Mouse (Mus musculus) heart, embryonic 13.5 days (tissue): ENCODE data around the gene Arhgef15. TPM values are rescaled to one million over a fixed set of nuclear protein-coding genes. Genes with fewer than 3 reads are reported as not detected.
"Not testable (repeated sequence)": the region's sequence is repeated elsewhere in the genome, so short reads cannot be mapped to it uniquely, and the experiment has no call there.

Experiments used
- ATAC-seq: fragments of 200-750 bp; cut with Nextera tagmentation; 2 replicates; pipeline ENCODE4 v1.8.0; 2017; ENCODE audit warnings: moderate TSS enrichment; ENCODE audit not compliant: insufficient number of reproducible peaks, low FRiP score, low TSS enrichment; ENCODE audit errors: extremely low read depth
- H3K27ac ChIP-seq: fragments of 300-500 bp; sonication (generic); replicated peaks from 2 replicates; pipeline ENCODE4 v1.5.1; 2015; ENCODE audit warnings: moderate library complexity, mild to moderate bottlenecking, inconsistent platforms
- H3K27me3 ChIP-seq: fragments of 300-500 bp; sonication (generic); replicated peaks from 2 replicates; pipeline ENCODE4 v1.6.1; 2015; ENCODE audit warnings: mild to moderate bottlenecking, inconsistent platforms
- H3K36me3 ChIP-seq: fragments of 300-500 bp; sonication (generic); 2 replicates; pipeline ENCODE4 v1.6.1; 2015; ENCODE audit warnings: mild to moderate bottlenecking, inconsistent platforms
- H3K4me1 ChIP-seq: fragments of 300-500 bp; sonication (generic); 2 replicates; pipeline ENCODE4 v1.6.1; 2015; ENCODE audit warnings: inconsistent platforms
- H3K4me2 ChIP-seq: fragments of 300-500 bp; sonication (generic); 2 replicates; pipeline ENCODE4 v1.6.1; 2015; ENCODE audit warnings: inconsistent platforms, mild to moderate bottlenecking, moderate library complexity
- H3K4me3 ChIP-seq: fragments of 300-500 bp; sonication (generic); 2 replicates; pipeline ENCODE4 v1.5.1; 2015; ENCODE audit warnings: moderate library complexity, mild to moderate bottlenecking, inconsistent platforms
- H3K9ac ChIP-seq: fragments of 300-500 bp; sonication (generic); 2 replicates; pipeline ENCODE4 v1.6.1; 2015; ENCODE audit warnings: inconsistent platforms, mild to moderate bottlenecking, moderate library complexity
- H3K9me3 ChIP-seq: fragments of 300-500 bp; sonication (generic); 2 replicates; pipeline ENCODE4 v1.6.1; 2016; ENCODE audit warnings: inconsistent platforms
- WGBS: fragments of 180-500 bp; shearing (Covaris S2); methylation state at CpG from one replicate; pipeline ENCODE4 v1.1.7; 2015; ENCODE audit warnings: mixed read lengths; 5-methylcytosine and 5-hydroxymethylcytosine counted together
- polyA plus RNA-seq: library from polyadenylated mRNA; unstranded; fragments of >200 nt; fragmentation: Nextera tagmentation; extraction: Ambion mirVana; gene quantifications from 2 replicates; pipeline ENCODE4 v1.2.1, GENCODE M21; 2015

The Arhgef15 gene
- polyA plus RNA-seq = 11.2 and 11.5 TPM in 2 replicates

GRCm38 (mm10) chr11:68957308-68957707 lies at the start of gene Arhgef15:
Gene Arhgef15, minus strand, starts transcription at chr11:68957480.
- WGBS = 30% methylated on average over 8 of the region's 8 CpGs
- Histone ChIP-seq H3K9me3 (no peaks in the 10 kb centered on the region), H3K4me3 (peak within 1 kb of the TSS; percentile 45), H3K4me1 (peaks cover 22% of the 10 kb centered on the region), H3K36me3 (no peaks in the 10 kb centered on the region), H3K27ac (peak within 1 kb of the TSS; percentile 77), H3K4me2 (peak within 1 kb of the TSS; percentile 76), H3K27me3 (peaks cover 46% of the 10 kb centered on the region), H3K9ac (peak within 1 kb of the TSS; percentile 71)
- ATAC-seq = no peak

GRCm38 (mm10) chr11:69006575-69006974 lies 49.3 kb upstream of the Arhgef15 start:
- ATAC-seq, H3K4me3 ChIP-seq, H3K27me3 ChIP-seq, H3K9me3 ChIP-seq, H3K4me2 ChIP-seq, H3K27ac ChIP-seq, H3K9ac ChIP-seq: not testable (repeated sequence)
- peaks cover 22% of the 10 kb centered on the region for H3K4me1 ChIP-seq
- peaks cover 19% of the 10 kb centered on the region for H3K36me3 ChIP-seq

GRCm38 (mm10) chr11:69005193-69005592 lies 47.9 kb upstream of the Arhgef15 start:
- Histone ChIP-seq H3K27me3 (no peaks in the 10 kb centered on the region), H3K36me3 (peaks cover 33% of the 10 kb centered on the region), H3K4me2 (no peak overlapping the region), H3K27ac (no peak overlapping the region), H3K4me3 (no peak overlapping the region), H3K9me3 (no peaks in the 10 kb centered on the region), H3K4me1 (peaks cover 11% of the 10 kb centered on the region), H3K9ac (no peak overlapping the region)
- 78% methylated on average over 7 of the region's 7 CpGs for WGBS
- no peak for ATAC-seq

DNA sequence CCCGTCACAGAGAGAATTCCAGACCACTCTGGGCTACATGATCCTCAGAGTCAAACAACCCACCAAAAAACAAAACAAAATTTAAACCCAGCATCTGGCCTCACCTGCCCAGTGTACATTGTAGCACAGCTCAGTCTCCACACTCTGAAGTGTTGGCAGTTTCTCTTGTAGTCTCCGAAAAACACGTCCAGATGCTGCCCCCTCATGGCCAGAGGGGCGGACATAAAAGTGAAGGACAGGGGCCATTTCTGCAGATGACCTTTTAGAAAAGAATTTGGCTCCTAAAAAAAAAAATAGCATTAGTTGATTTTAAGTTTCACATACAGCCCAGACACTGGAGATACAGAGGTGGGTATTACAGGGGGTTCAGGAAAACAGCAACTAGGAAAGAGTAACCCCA lies 46.3 kb upstream of the Arhgef15 start:
- ATAC-seq = no peak
- 42% methylated on average over 4 of the region's 4 CpGs for WGBS
- Histone ChIP-seq H3K27ac (no peak overlapping the region), H3K4me2 (no peak overlapping the region), H3K9me3 (no peaks in the 10 kb centered on the region), H3K36me3 (peaks cover 49% of the 10 kb centered on the region), H3K27me3 (no peaks in the 10 kb centered on the region), H3K4me1 (peaks cover 11% of the 10 kb centered on the region), H3K9ac (no peak overlapping the region), H3K4me3 (no peak overlapping the region)

- H3K27me3 ChIP-seq, H3K9ac ChIP-seq, H3K9me3 ChIP-seq, H3K27ac ChIP-seq, ATAC-seq, H3K4me2 ChIP-seq, H3K4me1 ChIP-seq, H3K4me3 ChIP-seq: not testable (repeated sequence)
- 94% methylated on average over 4 of the region's 4 CpGs for WGBS
- peaks cover 57% of the 10 kb centered on the region for H3K36me3 ChIP-seq
Observed at GRCm38 (mm10) chr11:69002782-69003181, 45.5 kb upstream of the Arhgef15 start.

DNA sequence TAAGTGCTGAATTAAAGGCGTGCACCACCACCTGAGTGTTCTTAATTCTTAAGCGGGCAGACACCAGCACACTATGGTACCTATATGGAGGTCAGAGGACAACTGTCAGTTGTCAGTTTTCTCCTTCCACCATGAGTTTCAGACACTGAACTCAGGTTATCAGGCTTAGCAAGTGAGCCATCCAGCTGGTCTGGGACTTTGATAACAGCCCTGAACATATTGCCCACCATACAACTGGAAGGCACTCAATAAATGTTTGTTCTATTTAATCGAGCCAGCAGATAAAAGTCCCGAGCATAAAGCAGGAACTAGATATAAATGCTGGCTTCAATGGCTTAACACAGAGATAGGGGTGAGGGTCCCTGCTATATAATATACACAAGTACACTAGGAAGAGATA lies 39.8 kb upstream of the Arhgef15 start:
- no peaks in the 10 kb centered on the region for H3K4me1 ChIP-seq
- no peak for ATAC-seq
- no peaks in the 10 kb centered on the region for H3K9me3 ChIP-seq
- no peak overlapping the region for H3K4me2 ChIP-seq
- H3K9ac ChIP-seq = no peak overlapping the region
- no peaks in the 10 kb centered on the region for H3K27me3 ChIP-seq
- no peak overlapping the region for H3K4me3 ChIP-seq
- WGBS = 84% methylated on average over 4 of the region's 4 CpGs
- H3K27ac ChIP-seq = no peak overlapping the region
- H3K36me3 ChIP-seq = peaks cover 98% of the 10 kb centered on the region

- Histone ChIP-seq H3K4me2 (no peak overlapping the region), H3K36me3 (peaks cover 98% of the 10 kb centered on the region), H3K9ac (no peak overlapping the region), H3K9me3 (no peaks in the 10 kb centered on the region), H3K4me1 (no peaks in the 10 kb centered on the region), H3K27ac (no peak overlapping the region), H3K4me3 (no peak overlapping the region), H3K27me3 (no peaks in the 10 kb centered on the region)
- 95% methylated on average over 3 of the region's 3 CpGs for WGBS
- no peak for ATAC-seq
Observed at GRCm38 (mm10) chr11:68994377-68994776, 37.1 kb upstream of the Arhgef15 start.

DNA sequence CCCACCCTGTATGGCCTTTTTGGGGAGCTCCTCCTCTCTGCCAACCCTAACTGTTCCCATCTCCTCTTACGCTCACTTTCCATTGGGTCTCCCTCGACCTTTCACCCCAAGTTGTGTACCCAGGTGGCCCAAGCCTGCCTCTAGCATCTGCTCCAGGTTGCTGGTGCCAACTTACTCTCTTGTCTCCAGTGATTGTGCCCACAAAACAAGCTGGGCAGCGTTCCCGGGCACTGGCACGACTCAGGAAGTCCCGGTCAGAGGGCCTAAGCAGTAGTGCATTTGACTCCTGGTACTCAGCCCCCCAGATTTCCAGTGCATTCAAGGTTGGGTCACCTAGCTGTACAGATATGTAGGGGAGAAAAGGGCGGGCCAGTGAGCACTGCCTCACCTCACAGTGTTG lies 35.8 kb upstream of the Arhgef15 start:
- no peak overlapping the region for H3K4me3 ChIP-seq
- no peaks in the 10 kb centered on the region for H3K27me3 ChIP-seq
- no peak overlapping the region for H3K4me2 ChIP-seq
- no peak overlapping the region for H3K27ac ChIP-seq
- H3K9ac ChIP-seq = no peak overlapping the region
- peaks cover 98% of the 10 kb centered on the region for H3K36me3 ChIP-seq
- ATAC-seq = no peak
- WGBS = 88% methylated on average over 7 of the region's 7 CpGs
- no peaks in the 10 kb centered on the region for H3K9me3 ChIP-seq
- no peaks in the 10 kb centered on the region for H3K4me1 ChIP-seq

DNA sequence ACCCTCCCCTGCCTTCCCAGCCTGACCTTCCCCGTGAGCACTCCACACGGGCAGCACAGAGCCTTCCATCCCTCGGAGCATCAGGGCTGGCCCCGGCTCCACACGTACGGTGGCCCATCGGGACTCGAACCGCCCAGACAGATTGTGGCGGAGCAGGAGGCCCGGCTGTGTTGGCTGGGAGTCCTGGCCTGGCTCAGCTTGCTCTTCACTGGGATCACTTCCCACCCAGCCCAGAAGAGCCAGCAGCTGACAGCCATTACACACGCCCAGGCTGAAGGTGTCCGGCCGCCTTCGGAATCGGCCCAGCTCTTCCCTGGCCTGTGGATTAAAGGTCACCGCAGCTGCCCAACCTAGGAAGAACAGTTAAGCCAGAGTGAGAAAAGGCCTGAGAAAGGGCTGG lies 31.1 kb upstream of the Arhgef15 start:
- no peak overlapping the region for H3K4me3 ChIP-seq
- 94% methylated on average over 17 of the region's 17 CpGs for WGBS
- no peak overlapping the region for H3K27ac ChIP-seq
- H3K27me3 ChIP-seq = no peaks in the 10 kb centered on the region
- ATAC-seq = no peak
- H3K4me1 ChIP-seq = no peaks in the 10 kb centered on the region
- H3K36me3 ChIP-seq = peaks cover 76% of the 10 kb centered on the region
- no peak overlapping the region for H3K4me2 ChIP-seq
- no peaks in the 10 kb centered on the region for H3K9me3 ChIP-seq
- no peak overlapping the region for H3K9ac ChIP-seq

- H3K4me3 ChIP-seq = no peak overlapping the region
- H3K9me3 ChIP-seq = no peaks in the 10 kb centered on the region
- no peak overlapping the region for H3K27ac ChIP-seq
- no peak overlapping the region for H3K9ac ChIP-seq
- peaks cover 66% of the 10 kb centered on the region for H3K36me3 ChIP-seq
- 84% methylated on average over 11 of the region's 11 CpGs for WGBS
- ATAC-seq = no peak
- no peak overlapping the region for H3K4me2 ChIP-seq
- no peaks in the 10 kb centered on the region for H3K27me3 ChIP-seq
- H3K4me1 ChIP-seq = no peaks in the 10 kb centered on the region
Observed at GRCm38 (mm10) chr11:68987365-68987882, 30.1 kb upstream of the Arhgef15 start.

GRCm38 (mm10) chr11:68982639-68983369 lies 25.5 kb upstream of the Arhgef15 start:
- Histone ChIP-seq H3K27me3 (no peaks in the 10 kb centered on the region), H3K9me3 (no peaks in the 10 kb centered on the region), H3K36me3 (peaks cover 20% of the 10 kb centered on the region), H3K4me1 (no peaks in the 10 kb centered on the region), H3K4me3 (no peak overlapping the region), H3K27ac (no peak overlapping the region), H3K4me2 (no peak overlapping the region), H3K9ac (peak overlapping the region; percentile 24; the same call in 1 of the 2 replicates)
- no peak for ATAC-seq
- 29% methylated on average over 4 of the region's 4 CpGs for WGBS

- Histone ChIP-seq H3K4me2 (no peak overlapping the region), H3K9me3 (no peaks in the 10 kb centered on the region), H3K9ac (no peak overlapping the region), H3K4me3 (no peak overlapping the region), H3K27me3 (0 out of 2 replicates have a peak, but pooled peaks cover 1% of the 10 kb centered on the region), H3K27ac (no peak overlapping the region), H3K4me1 (no peaks in the 10 kb centered on the region), H3K36me3 (peaks cover 7% of the 10 kb centered on the region; the same call in 1 of the 2 replicates)
- no peak for ATAC-seq
- 58% methylated on average over 3 of the region's 3 CpGs for WGBS
Observed at GRCm38 (mm10) chr11:68980919-68981318, 23.6 kb upstream of the Arhgef15 start.
